Mouse (Mus musculus) olfactory bulb, adult 2 months (tissue): ENCODE measurements around the gene Gm973.

Experiments
- CTCF ChIP-seq: fragments of 200-500 bp; IDR thresholded peaks from 2 replicates; pipeline ENCODE4 v1.5.1; 2012; ENCODE audit warnings: low read depth, mild to moderate bottlenecking, low read length, moderate library complexity; ENCODE audit not compliant: insufficient read depth
- POLR2A ChIP-seq: fragments of 200-500 bp; IDR thresholded peaks from 2 replicates; pipeline ENCODE4 v1.6.1; 2012; ENCODE audit warnings: mild to moderate bottlenecking, low read depth, low read length, moderate library complexity; ENCODE audit not compliant: insufficient read depth

DNA sequence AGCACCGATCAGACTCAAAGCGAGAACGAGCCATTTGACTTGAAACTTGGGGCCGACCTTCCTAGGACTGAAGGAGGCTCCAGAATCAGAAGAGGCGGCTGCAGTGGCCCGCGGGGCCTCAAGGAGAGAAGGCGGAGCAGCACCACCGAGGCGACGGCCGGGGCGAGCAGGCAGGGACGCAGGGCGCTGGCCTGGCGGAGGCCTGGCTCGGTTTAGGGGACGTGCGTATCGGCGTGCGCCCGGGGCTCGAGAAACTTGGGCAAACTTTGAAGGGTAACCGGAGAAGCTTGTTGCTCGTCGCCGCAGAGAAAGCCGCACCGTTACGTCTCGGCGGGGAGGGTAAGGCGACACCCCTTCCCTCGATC is 33.8 kb upstream of the Gm973 start, which contains the start of gene Fzd7:
- TF ChIP-seq CTCF (no peak), POLR2A (no peak)
